Mouse (Mus musculus): Measurements from ENCODE around the gene Ovol1.

DNA sequence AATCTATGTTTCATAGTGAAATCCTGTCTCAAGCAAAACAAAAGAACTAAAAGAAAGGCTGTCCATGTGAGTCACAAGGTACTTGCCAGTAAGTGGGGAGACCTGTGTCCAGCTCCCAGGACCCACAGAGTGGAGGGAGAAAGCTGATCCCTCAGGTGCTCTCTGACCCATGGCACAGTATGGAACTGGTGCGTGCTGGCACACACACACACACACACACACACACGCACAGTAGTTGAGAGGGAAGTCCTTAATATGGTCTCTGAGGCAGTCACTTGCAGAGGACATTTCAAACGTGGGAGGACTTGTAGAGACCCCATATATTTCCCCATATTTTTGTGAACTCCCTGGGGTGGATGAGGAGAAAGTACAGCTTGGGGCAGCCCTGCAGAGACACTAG lies 1.4 kb upstream of the Ovol1 start:
- TF ChIP-seq CTCF (IDR thresholded peaks at IDR 0.05; ENCODE audit: insufficient read depth, low read length) (no peak), POLR2A (IDR thresholded peaks at IDR 0.05; ENCODE audit: borderline replicate concordance, extremely low read depth, low read depth, low read length) (no peak)
